Mouse (Mus musculus): ENCODE results near the gene Dcdc2c. TPM values are rescaled to one million over a fixed set of nuclear protein-coding genes. Genes with fewer than 3 reads are reported as not detected.

Gene Dcdc2c
- not detected in 2 replicates for polyA plus RNA-seq (2015; fragmentation: Nextera tagmentation; extraction: Ambion mirVana)

- WGBS, result 84% methylated on average over 15 of the region's 15 CpGs
- H3K4me2 ChIP-seq (ENCODE audit: low read length), result no peak within 1 kb of the TSS
- no peak for ATAC-seq
Measured at GRCm38 (mm10) chr12:28552299-28552698, at the start of gene Dcdc2c. Gene Dcdc2c (minus strand): TSS chr12:28552399.

GRCm38 (mm10) chr12:28598526-28598991 lies 46.4 kb upstream of the Dcdc2c start:
- H3K4me1 ChIP-seq (replicated peaks; ENCODE audit: control insufficient read depth, insufficient read depth, low read length), result peaks cover 25% of the 10 kb centered on the region
- 50% methylated on average over 2 of the region's 2 CpGs for WGBS
- H3K4me2 ChIP-seq (ENCODE audit: low read length), result no peak overlapping the region
- no peak overlapping the region for H3K4me3 ChIP-seq (replicated peaks; ENCODE audit: low read length)
- no peak overlapping the region for H3K27ac ChIP-seq (ENCODE audit: low read length)
- H3K9ac ChIP-seq (replicated peaks; ENCODE audit: low read depth, low read length), result no peak overlapping the region
- peak; percentile 21; the same call in 1 of the 2 replicates for ATAC-seq
- no peaks in the 10 kb centered on the region for H3K27me3 ChIP-seq (replicated peaks; ENCODE audit: control insufficient read depth, insufficient read depth, low read length)
- H3K36me3 ChIP-seq (ENCODE audit: control insufficient read depth, insufficient read depth), result no peaks in the 10 kb centered on the region
- H3K9me3 ChIP-seq (ENCODE audit: control insufficient read depth, low read length), result no peaks in the 10 kb centered on the region

More at GRCm38 (mm10) chr12:28552299-28552698, at the start of gene Dcdc2c:
- Histone ChIP-seq H3K36me3 (ENCODE audit: control insufficient read depth, insufficient read depth) (no peaks in the 10 kb centered on the region), H3K4me1 (replicated peaks; ENCODE audit: control insufficient read depth, insufficient read depth, low read length) (no peaks in the 10 kb centered on the region), H3K9ac (replicated peaks; ENCODE audit: low read depth, low read length) (no peak within 1 kb of the TSS), H3K27ac (ENCODE audit: low read length) (no peak within 1 kb of the TSS), H3K4me3 (replicated peaks; ENCODE audit: low read length) (no peak within 1 kb of the TSS), H3K9me3 (ENCODE audit: control insufficient read depth, low read length) (no peaks in the 10 kb centered on the region), H3K27me3 (replicated peaks; ENCODE audit: control insufficient read depth, insufficient read depth, low read length) (no peaks in the 10 kb centered on the region)

- Histone ChIP-seq H3K4me2 (ENCODE audit: low read length) (no peak overlapping the region), H3K4me1 (replicated peaks; ENCODE audit: control insufficient read depth, insufficient read depth, low read length) (peaks cover 23% of the 10 kb centered on the region), H3K9ac (replicated peaks; ENCODE audit: low read depth, low read length) (no peak overlapping the region), H3K9me3 (ENCODE audit: control insufficient read depth, low read length) (no peaks in the 10 kb centered on the region), H3K27ac (ENCODE audit: low read length) (no peak overlapping the region), H3K27me3 (replicated peaks; ENCODE audit: control insufficient read depth, insufficient read depth, low read length) (no peaks in the 10 kb centered on the region), H3K36me3 (ENCODE audit: control insufficient read depth, insufficient read depth) (no peaks in the 10 kb centered on the region), H3K4me3 (replicated peaks; ENCODE audit: low read length) (no peak overlapping the region)
- ATAC-seq, result no peak
- WGBS, result 82% methylated on average over 3 of the region's 3 CpGs
Measured at GRCm38 (mm10) chr12:28598110-28598509, 45.9 kb upstream of the Dcdc2c start.

DNA sequence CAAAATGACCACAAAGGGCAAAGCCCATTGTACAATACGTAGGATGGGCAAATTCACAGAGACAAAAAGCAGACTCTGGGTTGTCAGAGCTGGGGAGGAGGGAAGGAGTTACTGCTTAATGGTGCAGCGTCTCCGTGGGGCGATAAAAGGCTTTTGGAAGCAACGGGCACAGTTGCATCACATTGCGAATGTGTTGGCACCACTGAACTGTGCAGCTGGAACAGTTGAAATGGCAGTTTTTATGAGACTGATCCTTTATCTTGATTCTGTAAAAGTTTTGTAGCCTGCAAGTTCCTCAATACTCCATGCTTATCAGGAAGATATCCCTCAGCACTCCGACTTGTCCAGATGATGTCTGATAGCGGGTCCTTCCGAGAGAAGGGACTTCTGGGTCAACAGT lies 45.5 kb upstream of the Dcdc2c start:
- no peak overlapping the region for H3K27ac ChIP-seq (ENCODE audit: low read length)
- H3K4me1 ChIP-seq (replicated peaks; ENCODE audit: control insufficient read depth, insufficient read depth, low read length), result peaks cover 23% of the 10 kb centered on the region
- no peak overlapping the region for H3K9ac ChIP-seq (replicated peaks; ENCODE audit: low read depth, low read length)
- WGBS, result 74% methylated on average over 9 of the region's 9 CpGs
- H3K36me3 ChIP-seq (ENCODE audit: control insufficient read depth, insufficient read depth), result no peaks in the 10 kb centered on the region
- H3K4me2 ChIP-seq (ENCODE audit: low read length), result no peak overlapping the region
- ATAC-seq, result no peak
- H3K4me3 ChIP-seq (replicated peaks; ENCODE audit: low read length), result no peak overlapping the region
- H3K27me3 ChIP-seq (replicated peaks; ENCODE audit: control insufficient read depth, insufficient read depth, low read length), result no peaks in the 10 kb centered on the region
- no peaks in the 10 kb centered on the region for H3K9me3 ChIP-seq (ENCODE audit: control insufficient read depth, low read length)

- H3K4me1 ChIP-seq (replicated peaks; ENCODE audit: control insufficient read depth, insufficient read depth, low read length), result peaks cover 14% of the 10 kb centered on the region; the same call in 1 of the 2 replicates
- no peak for ATAC-seq
- no peak overlapping the region for H3K27ac ChIP-seq (ENCODE audit: low read length)
- no peak overlapping the region for H3K4me2 ChIP-seq (ENCODE audit: low read length)
- no peaks in the 10 kb centered on the region for H3K9me3 ChIP-seq (ENCODE audit: control insufficient read depth, low read length)
- H3K9ac ChIP-seq (replicated peaks; ENCODE audit: low read depth, low read length), result no peak overlapping the region
- no peaks in the 10 kb centered on the region for H3K27me3 ChIP-seq (replicated peaks; ENCODE audit: control insufficient read depth, insufficient read depth, low read length)
- no peak overlapping the region for H3K4me3 ChIP-seq (replicated peaks; ENCODE audit: low read length)
- no peaks in the 10 kb centered on the region for H3K36me3 ChIP-seq (ENCODE audit: control insufficient read depth, insufficient read depth)
Measured at GRCm38 (mm10) chr12:28596851-28597250, 44.7 kb upstream of the Dcdc2c start.

- Histone ChIP-seq H3K36me3 (ENCODE audit: control insufficient read depth, insufficient read depth) (no peaks in the 10 kb centered on the region), H3K27ac (ENCODE audit: low read length) (no peak overlapping the region), H3K4me2 (ENCODE audit: low read length) (no peak overlapping the region), H3K9ac (replicated peaks; ENCODE audit: low read depth, low read length) (no peak overlapping the region), H3K27me3 (replicated peaks; ENCODE audit: control insufficient read depth, insufficient read depth, low read length) (no peaks in the 10 kb centered on the region), H3K4me3 (replicated peaks; ENCODE audit: low read length) (no peak overlapping the region), H3K4me1 (replicated peaks; ENCODE audit: control insufficient read depth, insufficient read depth, low read length) (peaks cover 26% of the 10 kb centered on the region), H3K9me3 (ENCODE audit: control insufficient read depth, low read length) (no peaks in the 10 kb centered on the region)
- no peak for ATAC-seq
- 49% methylated on average over 13 of the region's 13 CpGs for WGBS
Measured at GRCm38 (mm10) chr12:28590428-28590827, 38.2 kb upstream of the Dcdc2c start.

- WGBS, result 8% methylated on average over 24 of the region's 24 CpGs
- peak overlapping the region; percentile 54 for H3K4me3 ChIP-seq (replicated peaks; ENCODE audit: low read length)
- peak overlapping the region; percentile 77 for H3K4me2 ChIP-seq (ENCODE audit: low read length)
- no peaks in the 10 kb centered on the region for H3K27me3 ChIP-seq (replicated peaks; ENCODE audit: control insufficient read depth, insufficient read depth, low read length)
- peak overlapping the region; percentile 67 for H3K9ac ChIP-seq (replicated peaks; ENCODE audit: low read depth, low read length)
- H3K27ac ChIP-seq (ENCODE audit: low read length), result peak overlapping the region; percentile 54
- H3K4me1 ChIP-seq (replicated peaks; ENCODE audit: control insufficient read depth, insufficient read depth, low read length), result peaks cover 26% of the 10 kb centered on the region
- peak; percentile 90 for ATAC-seq
- no peaks in the 10 kb centered on the region for H3K9me3 ChIP-seq (ENCODE audit: control insufficient read depth, low read length)
- no peaks in the 10 kb centered on the region for H3K36me3 ChIP-seq (ENCODE audit: control insufficient read depth, insufficient read depth)
Measured at GRCm38 (mm10) chr12:28589090-28589868, 37.1 kb upstream of the Dcdc2c start.

DNA sequence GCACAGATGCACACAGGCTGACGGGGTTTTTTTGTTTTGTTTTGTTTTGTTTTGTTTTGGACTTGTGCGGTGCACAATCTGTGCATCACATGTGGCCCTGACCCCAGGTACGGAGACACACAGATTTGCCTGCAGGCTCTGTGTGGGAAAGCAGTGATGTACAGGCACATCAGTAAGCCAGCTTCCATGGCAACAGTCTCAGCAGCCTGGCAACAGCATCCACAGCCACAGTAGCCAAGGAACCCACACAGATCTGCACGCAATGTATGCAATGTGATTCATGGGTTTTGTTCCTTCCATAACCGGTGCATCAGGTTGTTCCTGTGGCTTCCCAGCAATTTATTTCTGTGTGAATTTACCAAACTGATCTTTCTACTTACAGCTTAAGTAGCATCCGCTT lies 35.8 kb upstream of the Dcdc2c start:
- Histone ChIP-seq H3K9ac (replicated peaks; ENCODE audit: low read depth, low read length) (no peak overlapping the region; the same call in 1 of the 2 replicates), H3K4me1 (replicated peaks; ENCODE audit: control insufficient read depth, insufficient read depth, low read length) (peaks cover 30% of the 10 kb centered on the region), H3K9me3 (ENCODE audit: control insufficient read depth, low read length) (no peaks in the 10 kb centered on the region), H3K27me3 (replicated peaks; ENCODE audit: control insufficient read depth, insufficient read depth, low read length) (no peaks in the 10 kb centered on the region), H3K4me2 (ENCODE audit: low read length) (no peak overlapping the region; the same call in 1 of the 2 replicates), H3K4me3 (replicated peaks; ENCODE audit: low read length) (no peak overlapping the region), H3K36me3 (ENCODE audit: control insufficient read depth, insufficient read depth) (no peaks in the 10 kb centered on the region), H3K27ac (ENCODE audit: low read length) (peak overlapping the region; percentile 3; the same call in 1 of the 2 replicates)
- ATAC-seq, result peak; percentile 51
- 54% methylated on average over 6 of the region's 6 CpGs for WGBS

- Histone ChIP-seq H3K4me3 (replicated peaks; ENCODE audit: low read length) (no peak overlapping the region), H3K27me3 (replicated peaks; ENCODE audit: control insufficient read depth, insufficient read depth, low read length) (no peaks in the 10 kb centered on the region), H3K4me1 (replicated peaks; ENCODE audit: control insufficient read depth, insufficient read depth, low read length) (peaks cover 18% of the 10 kb centered on the region), H3K9ac (replicated peaks; ENCODE audit: low read depth, low read length) (no peak overlapping the region), H3K4me2 (ENCODE audit: low read length) (no peak overlapping the region), H3K9me3 (ENCODE audit: control insufficient read depth, low read length) (no peaks in the 10 kb centered on the region), H3K36me3 (ENCODE audit: control insufficient read depth, insufficient read depth) (no peaks in the 10 kb centered on the region), H3K27ac (ENCODE audit: low read length) (no peak overlapping the region)
- no peak for ATAC-seq
- WGBS, result 42% methylated on average over 3 of the region's 3 CpGs
Measured at GRCm38 (mm10) chr12:28584036-28584435, 31.8 kb upstream of the Dcdc2c start.
